Mouse (Mus musculus): Measurements from ENCODE around the gene Samm50. TPM values are rescaled to one million over a fixed set of nuclear protein-coding genes. Genes with fewer than 3 reads are reported as not detected.

Gene Samm50
- total RNA-seq (2023), result 10 to 100 TPM; 54.3 to 57.5 TPM

DNA sequence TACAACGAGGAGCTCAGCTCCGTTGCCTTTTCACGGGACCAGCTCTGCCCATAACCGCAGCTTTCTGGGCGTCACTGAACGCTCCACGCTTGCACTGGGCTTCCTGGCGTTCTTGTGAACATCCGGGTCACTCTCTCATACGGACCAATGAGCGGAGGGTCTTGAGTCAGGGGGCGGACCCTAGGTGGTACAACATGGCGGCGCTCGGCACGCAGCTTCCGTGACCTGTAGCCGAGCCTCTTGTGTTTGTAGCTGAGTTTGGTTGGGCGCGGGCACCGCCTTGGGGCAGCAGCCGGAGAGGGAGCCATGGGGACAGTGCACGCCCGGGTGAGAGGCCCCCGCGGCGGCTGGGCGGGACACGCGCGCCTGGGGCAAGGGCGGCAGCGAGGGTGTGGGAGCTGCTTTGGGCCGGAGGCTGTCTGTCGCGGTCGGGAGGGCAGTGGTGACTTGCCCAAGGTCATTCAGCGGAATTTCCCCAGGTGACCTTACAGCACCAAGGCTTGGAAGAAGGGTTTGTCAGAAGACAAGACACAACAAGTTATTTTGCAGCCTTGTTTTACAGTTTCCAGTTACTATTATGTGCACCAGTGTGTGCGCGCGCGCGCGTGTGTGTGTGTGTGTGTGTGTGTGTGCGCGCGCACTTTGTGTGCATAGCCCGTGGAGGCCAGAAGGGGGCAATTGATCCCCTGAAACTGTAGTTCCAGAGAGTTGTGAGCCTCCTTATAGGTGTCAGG lies at the start of gene Samm50:
Samm50 (plus strand) TSS at position 184 of the 734 bp plus-strand sequence.

DNA sequence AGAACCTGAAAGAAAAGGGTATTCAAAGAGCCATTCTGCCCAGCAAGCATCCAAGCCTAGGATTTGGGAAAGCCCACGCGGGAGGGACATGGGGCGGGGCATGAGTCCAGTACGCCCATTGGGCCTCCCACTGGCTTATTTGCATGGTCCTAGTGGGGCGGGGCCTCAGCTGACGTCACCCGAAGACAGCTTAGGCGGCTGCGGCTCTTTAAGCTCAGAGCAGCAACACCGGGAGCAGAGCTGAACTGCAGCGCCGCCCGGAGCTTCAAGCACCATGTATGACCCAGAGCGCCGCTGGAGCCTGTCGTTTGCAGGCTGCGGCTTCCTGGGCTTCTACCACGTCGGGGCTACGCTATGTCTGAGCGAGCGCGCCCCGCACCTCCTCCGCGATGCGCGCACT lies 24.4 kb upstream of the Samm50 start, which contains the start of gene Pnpla3:
Pnpla3 (plus strand) TSS at position 238 of the 400 bp plus-strand sequence.

DNA sequence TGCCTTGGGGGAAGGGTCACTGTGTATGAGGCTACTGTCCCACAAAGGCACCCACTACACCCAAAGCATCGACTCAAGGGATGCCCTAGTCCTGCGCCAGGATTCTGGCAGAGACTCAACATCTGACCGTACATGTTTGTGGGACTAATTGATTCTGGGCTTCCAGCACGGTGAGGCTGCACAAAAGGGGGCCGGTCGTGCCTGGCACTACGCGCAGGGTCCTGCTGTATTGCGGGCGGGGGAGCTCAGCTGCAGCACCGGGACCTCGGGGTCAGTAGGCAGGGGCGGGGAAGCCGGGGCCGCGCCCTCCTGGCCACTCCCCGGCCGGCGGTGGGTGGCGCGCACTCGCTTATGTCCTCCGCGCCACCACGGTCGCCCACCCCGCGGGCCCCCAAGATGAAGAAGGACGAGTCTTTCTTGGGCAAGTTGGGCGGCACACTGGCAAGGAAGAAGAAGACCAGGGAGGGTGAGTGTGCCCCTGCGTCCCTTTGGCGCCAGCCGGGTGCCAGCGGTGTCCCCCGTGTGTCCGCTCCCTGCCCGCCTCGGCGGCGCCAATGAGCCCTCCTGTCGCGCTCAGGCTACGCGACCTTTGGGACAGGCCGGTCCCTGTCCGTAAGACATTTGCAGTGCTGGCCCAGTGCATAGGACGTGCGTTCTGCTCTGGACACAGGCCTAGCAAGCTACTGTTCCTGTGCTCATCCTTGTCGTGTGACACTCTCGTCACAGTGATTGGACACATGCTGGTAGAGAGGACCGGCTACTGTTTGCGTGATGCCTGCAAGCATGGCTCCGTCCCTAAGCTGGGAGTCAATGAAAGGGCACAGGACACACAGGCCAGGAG lies 39.9 kb downstream of the Samm50 start, which contains the start of gene Parvb:
Parvb (plus strand) TSS at position 323 of the 841 bp plus-strand sequence.

Other genes with a start within 250 kb of the Samm50 start
- not detected for gene Efcab6, start 126.9 kb upstream of the Samm50 start, total RNA-seq (2023)
- not detected for gene Sult4a1, start 86.5 kb upstream of the Samm50 start, total RNA-seq (2023)
- gene Pnpla5, start 69.1 kb upstream of the Samm50 start, total RNA-seq (2023), result under 1 TPM; 0.24 to 0.29 TPM
- gene Pnpla3, start 24.4 kb upstream of the Samm50 start, total RNA-seq (2023), result under 1 TPM; 0.58 to 0.63 TPM
- gene Parvb, start 39.8 kb downstream of the Samm50 start, total RNA-seq (2023), result 10 to 100 TPM; 32.5 to 36.3 TPM
- 100 to 1,000 TPM; 125 to 130 TPM for gene Parvg, start 131.8 kb downstream of the Samm50 start, total RNA-seq (2023)